Mouse (Mus musculus): ENCODE measurements at regions not wholly inside any gene's neighbourhood (a gene's known extent, or its start where the extent isn't known, plus 50 kb on each side); places are given as distances from the start of the nearest gene placed in this dataset.

- no peak for TF ChIP-seq CTCF (conservative IDR thresholded peaks at IDR 0.05; ENCODE audit: low read length)
- no peak for TF ChIP-seq POU5F1 (IDR thresholded peaks at IDR 0.05; ENCODE audit: borderline replicate concordance, low read length)
- TF ChIP-seq NANOG (IDR thresholded peaks at IDR 0.05; ENCODE audit: borderline replicate concordance, low read length): no peak
Measured at GRCm38 (mm10) chr17:45813956-45814355, 80.3 kb upstream of the 1600014C23Rik start.
